Mouse (Mus musculus): ENCODE results near the gene Chd5.

- TF ChIP-seq CTCF (IDR thresholded peaks at IDR 0.05; ENCODE audit: extremely low read depth, insufficient read depth, low read length) (no peak), POLR2A (IDR thresholded peaks at IDR 0.05; ENCODE audit: extremely low read depth, insufficient read depth, low read length) (no peak)
Measured at GRCm38 (mm10) chr4:152326543-152326942, 11.9 kb upstream of the Chd5 start.
